Mouse (Mus musculus) c-Kit-positive CD71-negative TER-119-negative erythroid progenitor cells, embryonic 14.5 days (primary cell): ENCODE measurements around the gene Styxl1.

ENCODE experiments used
- DNase-seq: peaks from one replicate; pipeline ENCODE4 v3.0.0-alpha.2; 2013; ENCODE audit warnings: low read depth

Styxl1 gene

DNA sequence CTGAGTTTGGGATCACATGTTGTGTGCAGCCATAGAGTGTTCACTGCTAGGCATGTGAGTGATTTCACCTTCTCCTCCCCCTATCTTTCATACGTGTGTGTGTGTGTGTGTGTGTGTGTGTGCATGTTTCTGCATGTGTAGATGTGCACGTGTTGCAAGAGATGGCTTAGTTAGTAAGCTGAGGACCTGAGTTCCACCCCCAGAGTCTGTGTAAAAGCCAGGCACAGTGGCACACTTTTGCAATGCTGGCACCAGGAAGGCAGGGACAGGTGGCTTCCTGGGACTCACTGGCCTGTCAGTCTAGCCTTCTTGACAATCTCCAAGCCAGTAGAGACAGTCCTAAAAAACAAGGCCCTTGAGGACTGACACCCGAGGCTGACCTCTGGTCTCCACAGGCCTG lies 13.2 kb downstream of the Styxl1 start:
- DNase-seq: no peak

DNA sequence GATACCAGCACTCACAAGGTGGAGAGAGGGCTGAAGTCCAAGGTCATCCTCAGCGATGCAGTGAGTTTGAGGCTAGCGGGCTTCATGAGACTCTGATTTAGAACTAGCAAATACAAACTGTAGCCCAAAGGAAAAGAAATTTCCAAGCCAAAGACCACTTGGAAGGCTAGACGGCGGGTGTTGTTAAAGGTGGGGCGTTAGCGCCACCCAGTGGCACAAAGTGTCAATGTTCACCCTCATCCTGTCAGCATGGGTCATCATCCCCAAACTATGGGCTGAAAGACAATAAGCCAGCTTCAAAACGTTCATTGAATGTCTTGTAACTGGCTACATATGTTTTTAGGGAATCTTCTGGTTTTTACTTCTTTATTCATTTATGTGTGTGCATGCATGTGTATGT lies 14.7 kb downstream of the Styxl1 start:
- DNase-seq: peak; percentile 59

DNA sequence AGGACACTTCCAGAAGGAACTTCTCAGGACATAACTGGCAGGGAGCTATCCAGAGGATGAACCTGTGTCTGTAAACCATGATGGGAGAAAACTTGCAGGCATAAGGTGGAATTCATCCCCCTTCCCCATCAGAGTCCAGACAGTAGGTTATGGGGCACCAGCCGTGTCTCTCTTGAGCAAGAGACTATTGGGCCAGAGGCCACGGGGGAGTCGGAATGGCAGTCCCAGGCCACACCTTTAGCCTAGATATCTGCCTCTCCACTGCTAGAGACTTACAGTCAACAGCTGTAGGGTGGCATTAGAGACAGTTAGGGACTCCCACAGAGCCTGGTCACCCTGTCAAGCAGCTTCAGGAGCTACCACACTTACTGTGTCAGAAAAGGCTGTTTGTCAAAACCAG lies 16.3 kb downstream of the Styxl1 start:
- DNase-seq: no peak

DNA sequence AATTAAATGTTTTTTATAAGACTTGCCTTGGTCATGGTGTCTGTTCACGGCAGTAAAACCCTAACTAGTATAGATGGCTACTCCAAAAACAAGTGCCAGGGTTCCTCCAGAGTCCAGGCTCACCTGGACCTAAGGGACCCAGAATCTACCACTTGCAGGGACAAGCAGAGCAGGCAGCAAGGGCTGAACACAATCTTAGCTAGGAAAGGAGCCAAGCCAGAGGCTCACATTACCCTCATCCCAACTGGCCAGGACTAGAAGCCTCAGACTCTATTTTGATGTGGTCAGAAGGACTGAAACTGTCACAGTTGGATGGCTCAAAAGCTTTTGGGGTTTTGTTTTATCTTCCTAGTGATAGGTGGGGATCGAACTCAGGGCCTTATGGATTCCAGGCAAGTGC lies 26.6 kb downstream of the Styxl1 start:
- no peak for DNase-seq

DNA sequence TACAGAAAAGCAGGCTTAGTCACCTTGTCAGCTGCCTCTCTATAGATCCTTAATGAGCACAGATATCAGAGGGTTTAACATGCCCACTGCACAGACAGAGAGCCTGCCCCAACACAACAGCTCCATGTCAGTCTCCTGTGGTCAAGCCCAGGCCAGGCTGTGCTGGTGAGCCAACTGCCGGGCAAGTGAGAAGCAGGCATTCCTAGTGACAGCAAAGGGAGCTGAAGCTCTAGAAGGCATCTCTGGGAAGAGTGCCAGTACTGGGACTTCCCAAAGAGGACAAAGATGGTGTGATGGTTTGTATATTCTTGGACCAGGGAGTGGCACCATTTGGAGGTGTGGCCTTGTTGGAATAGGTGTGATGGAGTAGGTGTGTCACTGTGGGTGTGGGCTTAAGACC lies 27.1 kb downstream of the Styxl1 start:
- DNase-seq: no peak

DNA sequence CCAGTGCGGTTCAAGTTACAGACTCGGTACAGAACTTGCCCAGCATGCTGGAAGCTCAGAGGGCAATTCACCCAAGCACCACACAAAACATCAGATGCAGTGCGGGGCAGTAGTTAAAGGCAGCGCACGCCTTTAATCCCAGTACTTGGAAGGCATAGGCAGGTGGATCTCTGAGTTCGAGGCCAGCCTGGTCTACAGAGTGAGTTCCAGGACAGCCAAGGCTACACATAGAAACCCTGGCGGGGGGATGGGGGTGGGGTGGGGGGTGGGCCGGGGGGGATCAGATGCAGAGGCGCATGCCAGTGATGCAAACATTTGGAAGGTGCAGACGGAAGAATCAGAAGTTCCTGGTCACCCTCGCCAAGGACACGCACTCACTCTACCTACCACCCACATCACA lies 33.4 kb downstream of the Styxl1 start:
- DNase-seq: no peak

DNA sequence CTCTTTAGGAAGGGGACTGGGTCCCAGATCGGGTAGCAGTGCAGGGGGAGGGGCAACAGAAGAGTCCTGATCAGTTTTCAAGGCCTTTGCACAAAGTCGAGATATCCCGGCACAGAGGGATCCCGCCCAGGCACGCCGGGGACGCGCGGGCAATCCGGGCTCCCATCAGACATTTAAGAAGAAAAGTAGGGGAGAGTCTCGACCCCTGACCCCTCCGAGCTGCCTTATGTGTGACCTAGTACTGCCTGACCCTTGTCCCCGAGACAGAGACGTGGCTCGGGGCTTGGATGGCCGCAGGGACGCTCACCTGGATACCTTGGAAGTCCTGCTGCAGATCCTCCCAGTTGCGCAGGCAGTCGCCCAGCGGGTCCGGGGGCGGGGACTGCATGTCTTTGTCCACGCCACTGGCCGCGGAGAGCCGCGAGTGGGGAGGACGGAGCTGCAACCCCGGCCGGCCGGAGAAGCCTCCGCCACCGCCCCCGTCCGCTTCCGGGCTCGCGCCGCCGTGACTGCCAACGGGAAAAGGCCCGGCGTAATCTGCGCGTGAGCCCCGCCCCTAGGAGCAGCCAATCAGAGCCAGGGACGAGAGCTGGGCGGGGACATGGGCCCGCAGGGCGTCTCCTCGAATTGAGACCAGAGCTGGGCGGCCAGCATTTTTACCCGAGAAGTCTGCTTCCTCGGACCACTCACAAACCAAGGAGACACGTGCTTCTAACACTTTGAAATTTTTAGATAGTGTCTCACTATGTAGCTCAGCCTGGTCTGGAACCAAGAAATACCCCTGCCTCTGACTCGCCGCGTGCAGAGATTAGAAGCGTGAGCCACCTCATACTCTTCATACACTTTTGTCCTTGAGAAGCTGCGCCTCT lies 34.2 kb downstream of the Styxl1 start, which contains the start of gene Tmem120a:
Tmem120a (minus strand) TSS at position 708 of the 869 bp plus-strand sequence.
- DNase-seq: peak; percentile 87

DNA sequence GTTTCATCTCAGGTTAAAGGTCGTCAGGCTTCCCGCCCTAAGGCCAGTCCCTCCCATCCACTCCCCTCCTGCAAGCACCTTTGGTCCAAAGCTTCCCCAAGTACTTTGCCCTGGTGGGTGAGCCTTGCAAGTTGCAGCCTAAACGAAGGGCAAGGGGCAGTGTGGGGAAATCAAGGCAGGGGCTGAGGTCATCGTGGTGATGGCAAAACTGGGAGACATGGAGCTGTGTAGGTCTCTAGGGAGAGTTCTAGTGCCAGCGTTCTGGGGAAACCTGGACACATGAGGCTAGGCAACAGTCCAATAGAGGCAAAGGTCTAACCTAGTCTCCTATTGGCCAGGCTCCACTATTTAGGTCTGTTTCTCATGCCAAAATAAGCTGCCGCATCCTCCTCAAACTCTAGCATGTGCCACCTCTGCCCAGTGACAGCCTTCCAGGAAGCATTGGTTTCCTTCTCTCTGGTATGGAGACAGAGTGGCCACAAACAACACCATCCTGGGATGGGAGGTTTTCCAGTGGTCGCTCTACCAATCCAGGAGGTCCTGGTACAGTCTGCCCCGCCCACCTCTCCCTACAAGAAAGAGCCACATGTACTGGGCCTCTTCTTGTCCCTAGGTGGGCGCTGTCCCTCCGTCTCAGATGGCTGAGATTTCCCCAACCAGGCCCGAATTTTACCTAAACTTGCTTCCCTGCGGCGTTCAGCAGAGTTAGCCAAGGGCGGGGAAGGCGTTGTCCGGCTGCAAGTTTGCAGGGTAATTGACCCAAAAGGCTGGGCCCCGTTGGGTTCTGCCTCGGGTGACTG lies 35.0 kb downstream of the Styxl1 start:
- DNase-seq: no peak

DNA sequence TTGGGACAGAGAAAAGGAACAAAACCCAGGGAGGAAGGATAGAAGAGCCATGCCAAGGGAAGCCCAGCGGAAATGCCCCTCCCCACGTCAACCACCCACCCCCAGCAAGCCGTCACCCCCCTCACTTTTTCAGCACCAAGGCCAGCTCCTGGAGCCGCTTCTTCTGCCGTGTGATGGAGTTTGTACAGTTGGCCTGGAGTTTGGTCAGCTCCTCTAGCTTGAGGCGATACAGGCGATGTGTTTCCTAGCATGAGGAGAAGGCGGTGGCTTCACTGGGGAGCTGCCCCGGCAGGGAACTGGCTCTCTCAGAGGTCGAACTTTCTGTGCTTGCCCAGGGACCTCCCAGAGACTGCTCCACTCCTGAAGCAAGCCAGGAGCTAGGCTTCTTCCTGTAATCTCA lies 36.0 kb downstream of the Styxl1 start:
- DNase-seq: no peak

DNA sequence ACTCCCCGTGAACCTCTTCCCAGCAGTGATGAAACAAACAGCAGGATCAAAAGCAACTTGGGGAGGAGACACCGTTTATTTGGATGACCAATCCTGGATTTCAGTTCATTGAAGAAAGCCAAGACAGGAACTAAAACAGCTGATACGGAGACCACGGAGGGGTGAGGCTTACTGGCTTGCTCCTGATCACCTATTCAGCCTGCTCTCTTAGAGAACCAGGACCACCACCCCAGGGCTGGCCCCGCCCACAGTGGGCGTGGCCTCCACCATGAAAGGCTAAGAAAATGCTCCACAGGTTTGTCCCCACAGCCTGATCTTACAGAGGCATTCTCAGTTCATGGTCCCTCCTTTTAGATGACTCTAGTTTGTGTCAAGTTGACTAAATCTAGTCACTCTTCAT lies 39.9 kb downstream of the Styxl1 start:
- DNase-seq: no peak

DNA sequence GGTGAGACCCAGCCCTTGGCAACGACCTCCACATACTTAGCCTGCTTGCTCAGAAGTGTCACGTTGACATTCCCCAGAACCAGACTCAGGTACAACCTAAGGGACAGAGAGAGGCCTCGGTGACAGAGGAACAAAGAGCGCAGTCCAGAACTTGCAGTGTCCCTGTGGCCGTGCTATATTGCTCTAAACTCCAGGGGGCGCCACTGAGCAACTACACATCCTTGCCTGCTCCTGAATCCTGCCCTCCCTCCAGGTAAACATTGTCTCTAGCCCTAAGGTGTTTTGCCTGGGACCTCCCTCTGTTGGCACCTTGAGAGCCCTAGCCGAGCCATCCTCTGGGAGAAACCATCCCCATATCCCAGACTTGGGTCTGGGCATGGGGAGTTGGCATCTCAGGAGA lies 41.0 kb downstream of the Styxl1 start:
- no peak for DNase-seq

DNA sequence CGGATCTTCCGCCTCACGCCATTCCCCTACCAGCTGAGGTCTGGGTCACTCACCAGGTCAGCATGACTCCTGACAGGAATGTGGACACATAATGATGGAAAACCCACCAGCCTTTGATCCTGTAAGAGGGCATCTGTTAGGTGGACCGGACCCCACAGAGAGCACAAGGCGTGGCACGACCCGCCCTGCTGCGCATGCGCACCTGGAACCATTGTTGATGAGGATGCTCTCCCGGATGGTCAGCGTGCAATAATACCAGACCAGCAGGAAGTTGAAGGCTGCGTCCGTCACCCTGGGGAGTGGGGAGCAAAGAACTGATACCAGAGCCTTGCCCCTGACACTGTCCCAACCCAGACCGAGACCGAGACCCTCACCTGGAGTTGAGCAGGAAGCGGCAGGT lies 41.6 kb downstream of the Styxl1 start:
- no peak for DNase-seq

DNA sequence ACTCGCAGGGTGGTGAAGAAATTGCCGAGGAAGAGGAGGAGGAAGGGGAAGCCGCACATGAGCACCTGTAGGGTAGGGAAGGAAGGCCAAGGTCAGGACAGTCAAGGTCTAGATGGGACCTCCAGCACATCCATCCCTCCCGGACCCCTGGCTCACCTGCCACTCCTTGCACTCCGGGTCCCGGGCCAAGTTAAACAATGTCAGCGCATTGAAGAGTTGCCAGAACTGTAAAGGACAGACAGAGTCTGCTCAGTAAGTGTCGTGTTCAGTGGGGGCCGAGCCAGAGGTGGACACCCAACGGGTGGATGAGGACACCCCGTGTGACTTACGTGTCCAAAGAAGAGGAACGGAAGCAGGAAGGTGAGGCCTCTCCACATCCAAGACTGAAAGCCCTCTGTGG lies 42.4 kb downstream of the Styxl1 start:
- DNase-seq: no peak

DNA sequence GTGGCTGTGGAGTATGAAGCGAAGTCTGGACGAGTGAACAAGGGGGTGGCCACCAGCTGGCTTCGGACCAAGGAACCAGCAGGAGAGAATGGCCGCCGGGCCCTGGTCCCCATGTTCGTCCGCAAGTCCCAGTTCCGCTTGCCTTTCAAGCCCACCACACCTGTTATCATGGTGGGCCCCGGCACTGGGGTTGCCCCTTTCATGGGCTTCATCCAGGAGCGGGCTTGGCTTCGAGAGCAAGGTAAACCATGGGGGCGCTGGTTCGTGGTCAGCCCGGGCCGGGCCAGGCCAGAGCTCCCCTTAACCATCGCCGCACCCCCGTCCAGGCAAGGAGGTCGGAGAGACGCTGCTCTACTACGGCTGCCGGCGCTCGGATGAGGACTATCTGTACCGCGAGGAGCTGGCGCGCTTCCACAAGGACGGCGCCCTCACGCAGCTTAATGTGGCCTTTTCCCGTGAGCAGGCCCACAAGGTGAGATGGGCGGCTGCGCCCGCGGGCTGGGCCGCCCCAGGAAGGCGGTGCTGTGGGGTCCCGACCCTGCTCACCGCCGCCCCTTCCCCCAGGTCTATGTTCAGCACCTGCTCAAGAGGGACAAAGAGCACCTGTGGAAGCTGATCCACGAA lies 44.0 kb downstream of the Styxl1 start:
- no peak for DNase-seq

DNA sequence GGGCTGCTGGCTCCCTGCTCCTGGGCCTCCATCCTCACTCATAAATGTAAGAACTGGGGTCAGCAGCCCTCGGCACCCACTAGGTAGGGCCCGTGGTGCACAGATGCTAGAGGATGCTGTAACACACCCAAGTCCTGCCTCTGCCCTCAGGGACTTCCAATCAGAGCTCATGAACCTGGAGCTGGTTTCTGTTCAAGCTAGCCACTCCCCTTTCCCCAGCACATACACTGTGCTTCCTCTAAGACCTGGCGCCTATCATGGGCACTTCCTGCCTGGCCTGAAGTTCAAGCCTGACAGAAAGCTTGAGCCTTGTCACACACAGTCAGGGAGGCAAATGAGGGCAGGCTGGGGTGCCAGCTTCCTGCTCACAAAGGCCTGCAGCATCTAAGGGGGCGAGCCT lies 45.1 kb downstream of the Styxl1 start:
- no peak for DNase-seq

DNA sequence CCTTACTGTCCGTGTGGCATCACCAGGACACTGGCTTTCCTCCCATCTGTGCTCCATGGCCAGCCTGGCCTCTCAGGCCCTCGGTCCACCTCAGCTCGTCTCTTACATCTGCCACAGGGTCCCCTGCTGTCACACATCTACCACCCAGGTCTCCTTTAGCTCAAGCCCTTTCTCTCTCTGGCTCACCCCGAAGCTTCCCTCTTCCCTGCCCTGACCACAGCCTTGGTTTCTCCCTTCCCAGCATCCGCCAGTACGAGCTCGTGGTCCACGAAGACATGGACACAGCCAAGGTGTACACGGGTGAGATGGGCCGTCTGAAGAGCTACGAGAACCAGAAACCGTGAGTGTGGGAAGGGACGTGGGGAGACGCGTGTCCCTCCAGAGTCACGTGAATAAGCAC lies 46.9 kb downstream of the Styxl1 start:
- DNase-seq: no peak

DNA sequence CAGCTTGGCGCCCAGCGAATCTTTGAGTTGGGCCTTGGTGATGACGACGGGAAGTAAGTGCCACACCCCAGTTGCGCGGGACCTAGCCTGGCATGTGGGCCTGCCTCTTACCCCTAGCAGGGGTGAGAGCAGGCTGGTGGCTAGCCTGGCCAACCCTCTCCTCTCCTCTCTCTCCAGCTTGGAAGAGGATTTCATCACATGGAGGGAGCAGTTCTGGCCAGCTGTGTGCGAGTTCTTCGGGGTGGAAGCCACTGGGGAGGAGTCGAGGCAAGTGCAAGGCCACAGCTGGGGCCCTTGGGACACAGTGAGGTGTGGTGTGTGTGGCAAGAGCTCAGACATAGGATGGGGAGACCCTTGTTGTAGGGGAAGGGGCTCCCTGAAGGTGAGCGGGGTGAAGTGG lies 47.3 kb downstream of the Styxl1 start:
- DNase-seq: no peak

DNA sequence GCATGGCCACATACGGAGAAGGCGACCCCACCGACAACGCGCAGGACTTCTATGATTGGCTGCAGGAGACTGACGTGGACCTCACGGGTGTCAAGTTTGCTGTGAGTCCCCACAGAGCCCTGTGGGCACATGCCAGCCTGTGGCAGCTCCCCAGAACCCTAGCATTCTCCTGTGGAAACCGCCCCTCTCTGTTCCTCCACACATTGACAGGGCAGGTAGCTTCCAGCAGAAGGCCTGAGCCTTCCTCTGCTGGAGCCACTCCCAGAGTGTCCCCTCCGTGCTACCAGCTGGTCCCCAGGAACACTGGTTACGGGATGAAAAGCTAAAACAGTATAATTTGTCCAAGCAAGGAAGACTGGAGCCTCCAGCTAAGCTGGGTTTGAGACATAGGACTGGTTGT lies 47.9 kb downstream of the Styxl1 start:
- DNase-seq: no peak

DNA sequence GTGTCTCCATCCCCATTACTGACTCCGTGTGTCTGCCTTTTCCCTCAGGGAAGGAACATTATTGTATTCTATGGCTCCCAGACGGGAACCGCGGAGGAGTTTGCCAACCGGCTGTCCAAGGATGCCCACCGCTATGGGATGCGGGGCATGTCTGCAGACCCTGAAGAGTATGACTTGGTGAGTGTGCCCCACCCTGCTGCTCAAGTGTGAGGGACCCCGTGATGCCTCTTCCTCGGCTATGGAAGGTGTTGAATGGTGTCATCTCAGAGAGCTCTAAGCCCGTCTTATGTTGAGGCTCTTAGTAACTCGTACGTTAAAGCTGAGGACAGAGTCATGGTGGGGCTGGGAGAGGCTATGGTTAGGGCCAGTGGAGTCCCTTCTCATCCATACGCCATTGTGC lies 48.8 kb downstream of the Styxl1 start:
- no peak for DNase-seq

DNA sequence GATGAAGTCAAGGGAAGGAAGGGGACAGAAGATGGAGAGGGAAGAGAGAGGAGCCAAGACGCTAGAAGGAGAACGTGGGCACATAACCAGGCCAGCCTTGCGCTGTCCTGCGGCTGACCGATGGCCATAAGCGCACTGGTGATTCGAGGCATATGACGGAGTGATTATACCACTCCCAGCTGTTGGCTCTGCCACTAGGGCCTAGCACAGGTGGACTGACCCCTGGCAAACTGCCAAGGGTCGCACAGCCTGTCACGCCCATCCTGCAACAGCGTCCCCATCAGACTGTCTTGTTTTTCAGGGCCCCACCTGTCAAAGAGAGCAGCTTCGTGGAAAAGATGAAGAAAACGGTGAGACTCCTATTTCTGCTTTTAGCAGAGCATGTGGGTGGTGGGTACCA lies 49.8 kb downstream of the Styxl1 start:
- DNase-seq: no peak

DNA sequence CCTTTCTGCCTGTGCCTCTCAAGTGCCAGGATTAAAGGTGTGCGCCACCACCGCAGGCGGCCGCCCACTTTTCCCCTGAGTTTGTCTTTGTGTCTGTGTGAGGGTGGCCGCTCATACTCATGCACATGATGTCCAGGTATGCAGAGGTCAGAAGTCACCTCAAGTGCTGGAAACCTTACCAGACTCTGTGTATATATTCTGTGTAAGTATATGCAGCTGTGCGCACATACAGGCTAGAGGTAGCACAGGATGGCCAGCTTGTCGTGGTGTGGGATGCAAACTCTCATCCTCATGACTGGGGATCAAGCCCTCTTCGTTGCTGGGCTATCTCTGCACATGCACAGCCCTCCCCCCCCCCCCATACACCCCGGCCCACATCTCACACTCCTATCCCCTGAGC lies 50.3 kb downstream of the Styxl1 start:
- no peak for DNase-seq

DNA sequence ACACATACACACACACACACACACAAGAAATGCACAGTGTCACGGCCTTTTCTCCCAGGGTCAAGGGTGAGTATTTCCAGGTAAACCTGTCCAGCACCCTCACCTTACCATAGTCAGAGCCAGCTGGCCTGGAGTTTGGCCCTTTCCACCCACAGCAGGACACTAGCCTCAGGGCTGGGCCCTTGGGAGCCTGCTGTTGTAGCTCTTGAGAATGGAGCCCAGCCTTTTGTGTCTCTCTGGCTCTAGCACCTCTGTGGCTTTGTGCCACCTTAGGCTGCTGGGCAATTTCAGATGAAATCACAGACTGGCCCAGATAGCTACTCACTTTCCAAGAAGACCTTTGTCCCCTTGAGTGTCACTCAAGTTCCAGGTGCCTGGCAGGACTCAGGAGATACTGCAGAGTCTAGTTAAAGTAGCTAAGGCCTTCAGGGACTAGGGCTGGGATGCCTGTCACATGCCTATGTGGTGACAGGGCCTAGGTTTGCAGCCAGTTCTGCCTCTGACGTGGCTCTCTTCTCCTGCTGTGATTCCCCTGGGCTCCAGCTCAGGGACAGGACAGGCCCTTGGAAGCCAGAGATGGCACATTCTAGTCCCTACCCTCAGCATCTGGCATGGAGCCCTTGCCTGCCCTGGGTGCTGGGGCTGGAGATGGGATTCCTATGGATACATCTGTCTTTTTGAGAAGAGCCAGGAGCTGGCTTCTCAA lies 51.4 kb downstream of the Styxl1 start:
- DNase-seq: no peak
